Mouse (Mus musculus): ENCODE measurements around the gene Kcnh7.

DNA sequence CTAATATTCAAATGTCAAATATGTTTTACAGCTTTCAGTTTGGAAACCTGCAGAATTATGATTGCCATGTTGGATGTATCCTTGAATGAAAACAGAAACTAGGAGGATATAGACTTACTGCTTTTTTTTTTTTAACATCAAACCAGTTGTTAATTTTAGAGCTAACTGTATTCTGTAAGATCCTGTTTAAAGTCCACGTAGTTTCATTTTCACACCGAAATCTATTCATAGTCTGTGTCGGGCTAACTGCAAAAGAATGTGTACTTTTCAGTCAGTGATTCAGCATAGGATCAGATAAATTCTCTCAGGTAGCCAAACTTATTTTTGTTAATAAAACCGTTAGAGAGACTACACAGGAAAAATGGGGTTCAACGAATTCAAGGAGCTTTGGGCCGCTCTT lies 498.2 kb downstream of the Kcnh7 start:
- TF ChIP-seq MAFK (IDR thresholded peaks at IDR 0.05; ENCODE audit: insufficient read depth, low read depth, low read length) = no peak
- no peak for TF ChIP-seq CHD2 (IDR thresholded peaks at IDR 0.05; ENCODE audit: low read depth, low read length)
- no peak for TF ChIP-seq ZNF384 (IDR thresholded peaks at IDR 0.05; ENCODE audit: low read depth, low read length)
- TF ChIP-seq HCFC1 (IDR thresholded peaks at IDR 0.05; ENCODE audit: borderline replicate concordance, insufficient read depth, low read length) = no peak
- TF ChIP-seq ZC3H11A (IDR thresholded peaks at IDR 0.05; ENCODE audit: borderline replicate concordance, low read depth, low read length) = no peak

Measured in ES-E14 (cell line).